Mouse (Mus musculus) common myeloid progenitor, adult 5-6 weeks (primary cell): ENCODE measurements around the gene Snta1. TPM values are rescaled to one million over a fixed set of nuclear protein-coding genes. Genes with fewer than 3 reads are reported as not detected.
A peak's percentile ranks its signal among the peaks of the same experiment; 100 is the strongest.

Experiments used
- ATAC-seq: replicated peaks from 2 replicates; pipeline ENCODE4 v1.8.0; 2016; ENCODE audit warnings: low read depth, mild to moderate bottlenecking, moderate TSS enrichment, inconsistent platforms; ENCODE audit not compliant: poor library complexity, severe bottlenecking
- total RNA-seq: library from RNA; stranded (forward); fragments of 200-1000, 187-1606 nt; gene quantifications from 2 replicates; pipeline ENCODE4 v1.2.3, GENCODE M21; 2017

The Snta1 gene
- total RNA-seq = not detected in 2 replicates

DNA sequence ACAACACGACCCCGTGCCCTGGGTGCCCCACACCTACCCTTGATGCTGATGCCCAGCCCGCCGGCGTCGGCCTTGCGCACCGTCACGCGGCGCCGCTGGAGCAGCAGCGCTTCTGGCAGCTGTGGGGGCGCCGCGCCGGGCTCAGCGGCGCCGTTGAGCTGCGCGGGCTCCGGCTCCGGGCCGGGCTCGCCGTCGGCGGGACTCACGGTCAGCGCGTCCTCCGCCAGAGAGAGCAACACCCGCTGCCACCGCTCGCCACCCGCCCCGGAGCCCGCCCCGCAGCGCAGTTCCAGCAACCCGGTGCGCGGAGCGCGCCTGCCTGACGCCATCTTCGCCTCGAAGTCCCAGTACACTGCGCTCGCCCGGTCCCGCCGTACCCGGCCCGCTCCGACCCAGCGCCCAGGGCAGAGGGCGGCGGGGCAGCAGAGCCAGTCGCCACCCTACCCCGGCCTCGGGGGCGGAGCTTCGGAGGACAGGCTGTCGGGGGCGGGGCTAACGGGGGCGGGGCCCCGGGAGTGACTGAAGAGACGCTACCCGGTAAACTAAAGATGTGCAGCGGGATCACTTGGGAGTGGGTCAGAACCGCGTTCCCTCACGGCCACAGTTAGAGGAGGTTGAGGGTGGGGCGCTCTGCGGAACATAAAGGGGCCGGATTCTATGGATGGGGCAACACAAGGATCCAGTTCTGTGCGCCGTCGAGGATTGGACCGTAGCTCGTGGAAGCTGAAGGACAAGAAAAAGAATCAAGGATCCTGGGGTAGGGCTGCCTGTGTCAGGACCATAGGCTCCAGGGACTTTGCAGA lies at the start of gene Snta1:
Gene Snta1 (minus strand): TSS at position 457 of the 803 bp plus-strand sequence.
- ATAC-seq = peak; percentile 82

DNA sequence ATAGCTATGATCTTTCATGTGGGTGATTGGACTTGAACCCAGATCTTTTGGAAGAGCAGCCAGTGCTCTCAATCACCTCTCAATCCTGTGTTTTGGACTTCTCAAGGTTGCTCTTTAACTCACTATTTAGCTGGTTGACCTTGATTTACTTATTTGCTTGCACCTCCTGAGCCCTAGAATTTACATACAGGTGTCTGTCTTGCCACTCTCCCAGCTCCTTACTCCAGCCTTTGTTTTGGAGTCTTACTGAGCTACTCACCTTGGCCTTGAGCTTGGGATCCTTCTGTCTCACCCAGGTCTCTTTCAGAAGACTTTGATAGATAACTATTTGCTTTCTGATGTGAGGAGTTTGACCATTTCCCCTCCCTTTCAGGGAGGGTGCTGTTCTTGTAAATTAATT lies 48.7 kb upstream of the Snta1 start:
- ATAC-seq = no peak

DNA sequence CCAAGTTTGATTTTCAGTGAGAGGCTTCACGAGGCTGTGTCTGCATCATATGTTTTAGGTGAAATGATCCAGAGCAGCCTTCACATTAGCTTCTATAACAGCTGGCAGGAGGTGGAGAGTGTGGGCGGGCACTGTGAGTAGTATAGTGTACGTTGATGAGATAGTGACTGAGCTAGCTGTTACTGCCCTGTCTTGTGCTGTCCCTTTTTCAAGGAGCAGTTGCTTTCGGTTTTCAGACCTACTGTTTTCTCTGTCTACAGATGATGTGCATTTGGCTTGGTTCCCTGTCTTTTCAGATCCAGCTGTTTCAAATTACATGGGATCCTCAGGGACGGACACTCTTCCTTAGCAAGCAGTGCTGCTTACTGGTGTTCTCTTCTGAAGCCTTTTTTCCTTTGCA lies 47.9 kb upstream of the Snta1 start:
- ATAC-seq = peak; percentile 63; the same call in 1 of the 2 replicates

DNA sequence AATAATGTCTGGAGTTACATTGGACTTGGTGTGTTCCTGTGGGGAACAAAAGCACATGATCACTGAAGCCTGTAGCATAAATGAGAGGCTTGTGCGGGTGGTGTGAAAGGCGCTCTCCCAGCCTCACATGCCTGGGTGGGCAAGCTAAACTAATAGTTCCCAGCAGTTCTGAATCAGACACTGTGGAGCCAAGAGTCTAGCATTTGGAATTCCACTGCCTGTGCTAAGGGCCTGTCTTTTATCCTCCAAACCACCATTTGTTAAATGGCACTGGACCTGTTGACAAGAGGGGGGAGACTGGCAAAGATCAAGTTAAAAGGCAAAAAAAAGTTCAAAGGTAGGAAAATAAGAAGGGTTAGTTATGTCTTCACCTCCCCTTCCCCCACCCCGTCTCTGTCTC lies 46.7 kb upstream of the Snta1 start:
- ATAC-seq = no peak

DNA sequence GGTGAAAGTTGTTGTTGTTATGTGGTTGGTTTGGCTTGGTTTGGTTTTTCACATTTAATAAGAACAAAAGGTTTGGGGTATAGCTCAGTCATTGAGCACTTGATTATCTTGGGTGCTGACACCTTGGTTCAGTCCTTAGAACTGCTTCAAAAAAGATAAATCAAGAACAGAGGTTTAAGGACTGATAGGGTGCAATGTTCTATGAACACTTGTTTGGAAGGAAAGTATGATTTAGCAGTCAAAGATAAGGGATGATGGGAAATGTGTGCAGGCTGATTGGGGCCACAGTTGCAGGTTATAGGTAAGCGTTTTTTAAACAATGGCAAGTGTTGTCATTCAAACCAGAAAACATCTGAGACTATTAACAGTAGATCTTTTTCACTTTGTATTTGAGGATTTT lies 46.2 kb upstream of the Snta1 start:
- ATAC-seq = no peak

DNA sequence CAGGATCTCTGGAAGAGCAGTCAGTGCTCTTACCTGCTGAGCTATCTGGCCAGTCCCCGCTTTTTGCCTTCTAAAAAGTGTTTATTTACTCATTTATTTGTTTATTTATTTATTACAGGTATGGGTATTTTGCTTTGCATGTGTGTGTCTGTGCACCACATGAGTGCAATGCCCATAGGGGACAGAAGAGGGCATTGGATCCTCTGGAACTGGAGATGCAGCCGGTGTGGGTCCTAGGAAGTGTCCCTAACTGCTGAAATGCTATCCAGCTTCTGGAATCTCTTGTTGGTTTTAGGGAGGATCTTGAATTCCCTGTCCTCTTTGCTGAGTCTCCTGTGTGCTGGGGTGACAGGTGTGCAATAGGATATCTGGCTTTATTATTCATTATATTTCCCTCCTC lies 45.1 kb upstream of the Snta1 start:
- ATAC-seq = no peak

DNA sequence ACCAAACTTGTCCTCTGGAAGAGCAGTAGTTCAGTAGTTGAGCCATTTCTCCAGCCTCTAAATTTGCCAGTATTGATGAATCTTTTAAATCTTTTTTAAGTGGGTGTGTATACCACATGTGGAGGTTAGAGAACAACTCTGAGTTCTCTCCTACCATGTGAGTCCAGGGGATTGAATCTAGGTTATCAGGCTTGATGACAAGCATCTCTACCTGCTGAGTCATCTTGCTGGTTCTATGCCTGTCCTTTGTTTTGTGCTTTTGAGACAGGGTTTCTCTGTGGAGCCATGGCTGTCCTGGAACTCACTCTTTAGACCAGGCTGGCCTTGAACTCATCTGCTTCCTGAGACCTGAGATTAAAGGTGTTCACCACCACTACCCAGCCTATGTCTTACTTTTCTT lies 40.7 kb upstream of the Snta1 start:
- no peak for ATAC-seq

- no peak for ATAC-seq
These were observed 39.9 kb upstream of the Snta1 start for GRCm38 (mm10) chr2:154447821-154448220.

GRCm38 (mm10) chr2:154440453-154440852 lies 32.6 kb upstream of the Snta1 start:
- ATAC-seq = no peak

- ATAC-seq = no peak
These were observed 29.3 kb upstream of the Snta1 start for GRCm38 (mm10) chr2:154437191-154437527.

- peak; percentile 29 for ATAC-seq
These were observed 28.7 kb upstream of the Snta1 start, which contains the start of gene Cbfa2t2 for GRCm38 (mm10) chr2:154436458-154437190. Gene Cbfa2t2 (plus strand): TSS chr2:154436481.

GRCm38 (mm10) chr2:154436076-154436457 lies 28.2 kb upstream of the Snta1 start:
- ATAC-seq = peak; percentile 97

DNA sequence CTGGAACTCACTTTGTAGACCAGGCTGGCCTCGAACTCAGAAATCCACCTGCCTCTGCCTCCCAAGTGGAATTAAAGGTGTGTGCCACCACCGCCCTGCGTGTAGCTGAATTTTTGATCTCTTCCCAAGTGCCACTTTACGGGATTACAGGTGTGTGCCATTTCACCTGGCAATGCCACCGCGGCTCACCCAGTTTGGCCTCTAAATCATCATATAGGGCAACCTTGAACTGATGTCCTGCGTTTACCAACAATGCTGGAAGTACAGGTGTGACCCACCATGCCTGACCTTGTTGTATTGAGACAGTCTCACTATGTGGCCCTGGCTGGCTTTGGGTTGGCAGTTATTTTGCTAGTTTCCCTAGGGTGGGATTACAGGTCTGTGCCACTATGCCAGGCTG lies 26.8 kb upstream of the Snta1 start:
- ATAC-seq = no peak

GRCm38 (mm10) chr2:154433391-154433790 lies 25.5 kb upstream of the Snta1 start:
- no peak for ATAC-seq

- no peak for ATAC-seq
These were observed 24.8 kb upstream of the Snta1 start for GRCm38 (mm10) chr2:154432696-154433095.

GRCm38 (mm10) chr2:154430566-154430965 lies 22.7 kb upstream of the Snta1 start:
- ATAC-seq = no peak

DNA sequence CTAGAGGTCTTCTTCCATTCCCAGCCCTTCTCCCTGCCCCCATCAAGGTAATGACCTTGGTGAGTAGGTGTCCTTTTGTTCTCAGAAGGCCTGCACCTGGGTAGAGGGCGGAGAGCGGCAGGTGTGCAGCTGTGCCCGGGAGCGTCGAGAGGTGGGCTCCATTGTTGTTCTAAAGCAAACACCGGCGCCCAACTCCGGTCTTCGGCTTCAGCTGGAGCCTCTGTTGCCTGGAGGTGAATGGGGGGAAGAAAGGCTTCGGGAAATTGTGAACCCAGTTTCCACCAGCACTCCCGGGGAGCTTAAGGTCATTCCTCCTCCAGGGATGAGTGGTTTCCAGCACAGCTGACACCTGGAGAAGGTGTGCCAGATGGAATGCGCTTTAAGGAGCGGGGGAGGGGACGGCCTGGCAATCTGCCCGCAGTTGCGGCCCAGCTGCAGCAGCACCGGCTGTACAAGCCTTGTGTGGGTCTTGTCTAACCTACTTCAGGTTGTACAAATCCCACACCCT lies 20.0 kb upstream of the Snta1 start:
- no peak for ATAC-seq

- no peak for ATAC-seq
These were observed 19.3 kb upstream of the Snta1 start for GRCm38 (mm10) chr2:154426905-154427852.

DNA sequence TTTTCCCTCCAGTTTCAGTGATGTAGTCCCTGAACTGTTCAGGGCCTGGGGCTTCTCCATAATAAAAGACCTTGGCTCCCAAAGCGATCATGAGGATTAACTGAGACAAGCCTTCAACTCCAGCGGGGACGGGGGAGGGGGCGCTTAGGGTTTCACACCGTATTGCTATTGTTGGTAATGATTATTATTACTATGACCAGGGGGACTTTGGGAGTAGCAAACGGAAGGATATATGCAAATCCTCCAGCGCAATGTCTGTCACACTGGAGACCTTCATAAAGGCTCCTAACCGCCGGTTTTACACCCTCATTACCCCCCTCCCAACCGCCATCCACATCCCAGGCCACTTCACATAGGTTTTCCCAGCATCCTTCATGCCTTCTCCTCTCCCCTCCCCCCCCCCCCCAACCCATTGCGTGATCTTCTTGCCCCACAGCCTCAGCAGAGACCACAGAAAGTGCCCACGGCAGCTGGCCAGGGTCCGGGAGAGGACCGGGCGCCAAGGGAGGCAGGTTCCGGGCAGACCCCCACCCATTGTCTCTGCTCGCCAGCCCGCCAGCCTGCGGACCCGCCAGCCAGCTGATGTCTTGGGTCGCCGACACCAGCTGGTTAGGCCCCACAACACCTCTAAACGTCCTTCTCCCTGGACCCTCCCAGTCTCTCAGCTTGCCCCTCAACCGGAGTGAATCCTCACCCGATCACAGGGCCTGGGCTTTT lies 18.4 kb upstream of the Snta1 start:
- peak; percentile 42; the same call in 1 of the 2 replicates for ATAC-seq

DNA sequence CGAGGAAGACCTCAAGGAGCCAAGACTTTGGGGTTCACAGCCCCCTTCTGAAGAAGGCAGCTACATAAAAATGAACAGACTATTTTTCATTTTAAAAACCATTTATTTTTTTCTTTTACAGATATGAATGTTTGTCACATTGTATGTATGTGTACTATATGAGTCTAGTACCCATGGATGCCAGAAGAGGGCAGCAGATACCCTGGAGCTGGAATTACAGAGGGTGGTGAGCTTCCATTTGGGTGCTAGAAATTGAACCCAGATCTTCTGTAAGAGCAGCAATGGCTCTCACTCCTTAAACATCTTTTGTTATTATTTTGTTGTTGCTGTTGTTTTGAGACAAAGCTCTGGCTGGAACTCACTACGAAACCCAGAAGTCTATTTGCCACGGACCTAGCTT lies 17.6 kb upstream of the Snta1 start:
- ATAC-seq = no peak
